ENCODE assay signal across 8 mouse cellular contexts in the genomic region with DNA sequence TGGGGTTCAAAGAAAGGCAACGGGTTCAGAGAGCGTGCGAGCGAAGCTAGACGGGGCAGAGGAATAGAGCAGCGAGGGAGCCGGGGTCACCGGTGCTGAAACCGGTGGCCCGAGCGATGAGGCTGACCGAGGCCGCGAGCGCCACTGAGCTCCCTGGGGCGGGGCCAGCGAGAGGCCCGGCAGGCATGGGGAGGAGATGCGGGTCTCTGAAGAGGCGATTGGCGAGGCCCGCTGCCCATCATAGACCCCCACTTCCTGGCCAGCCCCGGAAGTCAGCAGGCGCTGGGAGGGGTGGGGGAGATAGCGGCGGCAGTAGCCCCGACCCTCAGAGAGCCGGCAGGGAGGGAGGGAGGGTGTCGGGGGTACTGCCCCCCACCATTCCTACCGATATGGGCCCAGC. TPM values are rescaled to one million over a fixed set of nuclear protein-coding genes. Genes with fewer than 3 reads are reported as not detected.
DNase-seq lines count a peak whose midpoint lies in the region; ATAC-seq and TF ChIP-seq lines count a peak whose summit lies in the region.

No protein-coding gene starts in this region.

- H3K79me2 ChIP-seq in CH12.LX (replicated peaks; ENCODE audit: control insufficient read depth, extremely low read depth, insufficient read depth, poor library complexity, severe bottlenecking) = peaks cover 12% of the 10 kb centered on the region

- peaks cover 12 to 39% of the 10 kb centered on the region in 2 experiments for H3K4me1 ChIP-seq in CH12.LX (ENCODE audit: control insufficient read depth in 1 of 2, insufficient read depth in 2 of 2)
- peaks cover 23% of the 10 kb centered on the region for H3K4me1 ChIP-seq in forebrain, embryonic 11.5 days (replicated peaks; ENCODE audit: control insufficient read depth, insufficient read depth, low read length)
- H3K4me1 ChIP-seq in heart, embryonic 16.5 days (ENCODE audit: control insufficient read depth, insufficient read depth, low read length) = peaks cover 47% of the 10 kb centered on the region
- H3K4me1 ChIP-seq in liver, embryonic 15.5 days (replicated peaks) = peaks cover 61% of the 10 kb centered on the region
- peaks cover 23% of the 10 kb centered on the region for H3K4me1 ChIP-seq in neural tube, embryonic 11.5 days (ENCODE audit: control insufficient read depth, insufficient read depth, low read length)
- peaks cover 32% of the 10 kb centered on the region for H3K4me1 ChIP-seq in stomach, embryonic 16.5 days (ENCODE audit: control insufficient read depth, insufficient read depth, low read length)

- TF ChIP-seq RAD21 in CH12.LX (IDR thresholded peaks at IDR 0.05; ENCODE audit: low read depth, low read length) = no peak

- H3K27me3 ChIP-seq in CH12.LX (replicated peaks) = no peaks in the 10 kb centered on the region
- no peaks in the 10 kb centered on the region for H3K27me3 ChIP-seq in forebrain, embryonic 11.5 days (ENCODE audit: control insufficient read depth, insufficient read depth, low read length)
- no peaks in the 10 kb centered on the region for H3K27me3 ChIP-seq in heart, embryonic 16.5 days (ENCODE audit: control insufficient read depth, insufficient read depth, low read length)
- no peaks in the 10 kb centered on the region for H3K27me3 ChIP-seq in liver, embryonic 15.5 days
- H3K27me3 ChIP-seq in neural tube, embryonic 11.5 days (ENCODE audit: control insufficient read depth, insufficient read depth, low read length) = no peaks in the 10 kb centered on the region
- no peaks in the 10 kb centered on the region for H3K27me3 ChIP-seq in stomach, embryonic 16.5 days (ENCODE audit: control insufficient read depth, insufficient read depth, low read length)

- in situ Hi-C loops in CH12.LX (cut with MboI; ENCODE audit: low pct_ligation_motif_present, low pct_unique_long_range_greater_than_20kb, low sequenced_read_pairs) = no loop called here

- peak overlapping the region; percentile 86 for H3K4me2 ChIP-seq in CH12.LX (ENCODE audit: insufficient read depth, low read depth, poor library complexity, severe bottlenecking)
- H3K4me2 ChIP-seq in forebrain, embryonic 11.5 days (ENCODE audit: low read depth, low read length, severe bottlenecking) = peak overlapping the region; percentile 97
- H3K4me2 ChIP-seq in heart, embryonic 16.5 days (ENCODE audit: low read depth, low read length) = peak overlapping the region; percentile 89
- peak overlapping the region; percentile 97 for H3K4me2 ChIP-seq in liver, embryonic 15.5 days
- H3K4me2 ChIP-seq in neural tube, embryonic 11.5 days (ENCODE audit: low read depth) = peak overlapping the region; percentile 98
- peak overlapping the region; percentile 92 for H3K4me2 ChIP-seq in stomach, embryonic 16.5 days (ENCODE audit: low read depth, low read length)

- TF ChIP-seq CTCF in CH12.LX (conservative IDR thresholded peaks at IDR 0.05 in 1 of 2, IDR thresholded peaks at IDR 0.05 in 1 of 2; ENCODE audit: low read depth in 2 of 2, low read length in 2 of 2) = no peak

- dilution Hi-C loops in CH12.LX (cut with MboI; ENCODE audit: extremely low pct_ligation_motif_present, extremely low pct_unique_long_range_greater_than_20kb, low sequenced_read_pairs) = no loop called here

- 0% methylated on average over 26 of the region's 30 CpGs for WGBS in forebrain, embryonic 11.5 days
- 0% methylated on average over 30 of the region's 30 CpGs for WGBS in heart, embryonic 16.5 days
- under 1% methylated on average over 30 of the region's 30 CpGs for WGBS in liver, embryonic 15.5 days (ENCODE audit: insufficient replicate concordance)
- under 1% methylated on average over 30 of the region's 30 CpGs for WGBS in neural tube, embryonic 11.5 days
- WGBS in stomach, embryonic 16.5 days = 1% methylated on average over 30 of the region's 30 CpGs

- ATAC-seq in forebrain, embryonic 11.5 days (replicated peaks; ENCODE audit: low FRiP score) = peak; percentile 60
- ATAC-seq in heart, embryonic 16.5 days (replicated peaks; ENCODE audit: extremely low read depth, insufficient read depth, low FRiP score) = peak; percentile 45
- ATAC-seq in liver, embryonic 15.5 days (ENCODE audit: insufficient read depth) = peak; percentile 10
- ATAC-seq in neural tube, embryonic 11.5 days (ENCODE audit: insufficient read depth, low FRiP score, low TSS enrichment) = peak; percentile 32
- peak; percentile 51 for ATAC-seq in stomach, embryonic 16.5 days (ENCODE audit: insufficient read depth, low FRiP score)

- H3K4me3 ChIP-seq in CH12.LX (replicated peaks in 1 of 3; ENCODE audit: low read depth in 2 of 3, low read length in 2 of 3, poor library complexity in 1 of 3) = peak overlapping the region; percentile 63 to 97 (median 82)
- H3K4me3 ChIP-seq in forebrain, embryonic 11.5 days (ENCODE audit: low read depth, low read length) = peak overlapping the region; percentile 98
- H3K4me3 ChIP-seq in heart, embryonic 16.5 days (ENCODE audit: low read length) = peak overlapping the region; percentile 83
- H3K4me3 ChIP-seq in liver, embryonic 15.5 days (replicated peaks) = peak overlapping the region; percentile 89
- peak overlapping the region; percentile 86 for H3K4me3 ChIP-seq in neural tube, embryonic 11.5 days (ENCODE audit: low read depth, low read length)
- H3K4me3 ChIP-seq in stomach, embryonic 16.5 days (replicated peaks; ENCODE audit: low read length) = peak overlapping the region; percentile 89

- peak; percentile 96 for TF ChIP-seq POLR2A in CH12.LX (IDR thresholded peaks at IDR 0.05; ENCODE audit: low read depth, low read length)

- peak; percentile 93 for DNase-seq in CH12.LX (ENCODE audit: extremely low read depth)
- peak; percentile 86 for DNase-seq in c-Kit-positive CD71-positive TER-119-negative erythroid progenitor cells, embryonic 14.5 days (ENCODE audit: low read depth)
- peak; percentile 97 for DNase-seq in forebrain, embryonic 11.5 days (ENCODE audit: low spot score)
- peak; percentile 98 to 99 for DNase-seq in kidney, postnatal 36 days
- DNase-seq in neural tube, embryonic 11.5 days (ENCODE audit: low spot score) = peak; percentile 96

- peaks cover 16 to 44% of the 10 kb centered on the region in 2 experiments for H3K36me3 ChIP-seq in CH12.LX (replicated peaks in 1 of 2; ENCODE audit: control insufficient read depth in 1 of 2, insufficient read depth in 1 of 2, low read length in 1 of 2)
- peaks cover under 1% of the 10 kb centered on the region; the same call in 1 of the 2 replicates for H3K36me3 ChIP-seq in forebrain, embryonic 11.5 days (ENCODE audit: control insufficient read depth, insufficient read depth, low read length)
- H3K36me3 ChIP-seq in heart, embryonic 16.5 days (ENCODE audit: control insufficient read depth, insufficient read depth) = peaks cover 10% of the 10 kb centered on the region; the same call in 1 of the 2 replicates
- peaks cover 21% of the 10 kb centered on the region for H3K36me3 ChIP-seq in liver, embryonic 15.5 days (replicated peaks)
- peaks cover 3% of the 10 kb centered on the region for H3K36me3 ChIP-seq in neural tube, embryonic 11.5 days (ENCODE audit: control insufficient read depth, insufficient read depth, low read length)
- H3K36me3 ChIP-seq in stomach, embryonic 16.5 days (ENCODE audit: control insufficient read depth, insufficient read depth, low read length) = peaks cover 3% of the 10 kb centered on the region; the same call in 1 of the 2 replicates

- peak overlapping the region; percentile 66 for H3K27ac ChIP-seq in CH12.LX (ENCODE audit: insufficient read depth, low read depth)
- peak overlapping the region; percentile 87 for H3K27ac ChIP-seq in forebrain, embryonic 11.5 days (ENCODE audit: low read depth, low read length)
- H3K27ac ChIP-seq in heart, embryonic 16.5 days (ENCODE audit: low read length) = peak overlapping the region; percentile 96
- peak overlapping the region; percentile 89 for H3K27ac ChIP-seq in liver, embryonic 15.5 days (replicated peaks)
- H3K27ac ChIP-seq in neural tube, embryonic 11.5 days (ENCODE audit: low read depth, low read length) = peak overlapping the region; percentile 91
- peak overlapping the region; percentile 96 for H3K27ac ChIP-seq in stomach, embryonic 16.5 days (ENCODE audit: low read length)

- H3K9me3 ChIP-seq in CH12.LX (replicated peaks; ENCODE audit: low read length) = no peaks in the 10 kb centered on the region
- H3K9me3 ChIP-seq in forebrain, embryonic 11.5 days (ENCODE audit: control insufficient read depth, low read length) = no peaks in the 10 kb centered on the region
- no peaks in the 10 kb centered on the region for H3K9me3 ChIP-seq in heart, embryonic 16.5 days (replicated peaks; ENCODE audit: control insufficient read depth, low read length)
- H3K9me3 ChIP-seq in liver, embryonic 15.5 days (replicated peaks) = no peaks in the 10 kb centered on the region
- no peaks in the 10 kb centered on the region for H3K9me3 ChIP-seq in neural tube, embryonic 11.5 days (ENCODE audit: control insufficient read depth, low read length)
- H3K9me3 ChIP-seq in stomach, embryonic 16.5 days (replicated peaks; ENCODE audit: control insufficient read depth, low read length) = no peaks in the 10 kb centered on the region

- TF ChIP-seq EP300 in CH12.LX (IDR thresholded peaks at IDR 0.05; ENCODE audit: low read length) = no peak

- peak overlapping the region; percentile 97 for H3K9ac ChIP-seq in CH12.LX (ENCODE audit: insufficient read depth, low read depth)
- H3K9ac ChIP-seq in forebrain, embryonic 11.5 days (ENCODE audit: low read length) = peak overlapping the region; percentile 94
- peak overlapping the region; percentile 93 for H3K9ac ChIP-seq in heart, embryonic 16.5 days (ENCODE audit: low read length)
- peak overlapping the region; percentile 94 for H3K9ac ChIP-seq in liver, embryonic 15.5 days
- H3K9ac ChIP-seq in neural tube, embryonic 11.5 days (ENCODE audit: low read length) = peak overlapping the region; percentile 88
- peak overlapping the region; percentile 96 for H3K9ac ChIP-seq in stomach, embryonic 16.5 days (ENCODE audit: low read length)

RNA-seq across cellular contexts. Expression of a gene that starts 1.5 kb away (rescaled TPM):
- total RNA-seq in CH12.LX (2012; rRNA removed) = 39.3 and 47.4 TPM in 2 replicates
- 9.9 and 11.2 TPM in 2 replicates for total RNA-seq in CH12.LX (2014; rRNA removed)
- 37.7 and 44.4 TPM in 2 replicates for polyA plus RNA-seq in CH12.LX (2012; ENCODE audit: insufficient read length, low read depth)
- polyA plus RNA-seq in forebrain, embryonic 11.5 days (2014; fragmentation: Nextera tagmentation; extraction: Ambion mirVana) = 93.4 and 101 TPM in 2 replicates
- polyA plus RNA-seq in heart, embryonic 16.5 days (2015; fragmentation: Nextera tagmentation; extraction: Ambion mirVana) = 47.9 and 53.5 TPM in 2 replicates
- 21.1 and 23.6 TPM in 2 replicates for polyA plus RNA-seq in liver, embryonic 15.5 days (2015; fragmentation: Nextera tagmentation; extraction: Ambion mirVana)
- 83.3 and 91.2 TPM in 2 replicates for polyA plus RNA-seq in neural tube, embryonic 11.5 days (2014; fragmentation: Nextera tagmentation; extraction: Ambion mirVana)
- 42.6 TPM in 2 replicates for polyA plus RNA-seq in stomach, embryonic 16.5 days (2015; fragmentation: Nextera tagmentation; extraction: Ambion mirVana)

RNA-seq across cellular contexts. Expression of a gene that starts 2.1 kb away (rescaled TPM):
- total RNA-seq in CH12.LX (2012; rRNA removed) (16.5 and 20.6 TPM in 2 replicates), CH12.LX (2014; rRNA removed) (6.5 and 8.4 TPM in 2 replicates)
- 35.1 and 48.9 TPM in 2 replicates for polyA plus RNA-seq in CH12.LX (2012; ENCODE audit: insufficient read length, low read depth)
- 158 and 169 TPM in 2 replicates for polyA plus RNA-seq in forebrain, embryonic 11.5 days (2014; fragmentation: Nextera tagmentation; extraction: Ambion mirVana)
- 113 and 114 TPM in 2 replicates for polyA plus RNA-seq in heart, embryonic 16.5 days (2015; fragmentation: Nextera tagmentation; extraction: Ambion mirVana)
- polyA plus RNA-seq in liver, embryonic 15.5 days (2015; fragmentation: Nextera tagmentation; extraction: Ambion mirVana) = 88.4 and 106 TPM in 2 replicates
- 177 and 187 TPM in 2 replicates for polyA plus RNA-seq in neural tube, embryonic 11.5 days (2014; fragmentation: Nextera tagmentation; extraction: Ambion mirVana)
- 129 and 141 TPM in 2 replicates for polyA plus RNA-seq in stomach, embryonic 16.5 days (2015; fragmentation: Nextera tagmentation; extraction: Ambion mirVana)

RNA-seq across cellular contexts. Expression of a gene that starts 7.9 kb away (rescaled TPM):
- 0.76 and 0.81 TPM in 2 replicates for total RNA-seq in CH12.LX (2012; rRNA removed)
- 0.55 and 0.92 TPM in 2 replicates for total RNA-seq in CH12.LX (2014; rRNA removed)
- polyA plus RNA-seq in CH12.LX (2012; ENCODE audit: insufficient read length, low read depth) = 3.5 and 4.1 TPM in 2 replicates
- polyA plus RNA-seq in forebrain, embryonic 11.5 days (2014; fragmentation: Nextera tagmentation; extraction: Ambion mirVana) = 2.4 and 4.0 TPM in 2 replicates
- polyA plus RNA-seq in heart, embryonic 16.5 days (2015; fragmentation: Nextera tagmentation; extraction: Ambion mirVana) = 4.7 and 34.7 TPM in 2 replicates
- polyA plus RNA-seq in liver, embryonic 15.5 days (2015; fragmentation: Nextera tagmentation; extraction: Ambion mirVana) = 0.70 and 0.88 TPM in 2 replicates
- 2.3 and 2.4 TPM in 2 replicates for polyA plus RNA-seq in neural tube, embryonic 11.5 days (2014; fragmentation: Nextera tagmentation; extraction: Ambion mirVana)
- 2.7 and 3.0 TPM in 2 replicates for polyA plus RNA-seq in stomach, embryonic 16.5 days (2015; fragmentation: Nextera tagmentation; extraction: Ambion mirVana)

RNA-seq across cellular contexts. Expression of a gene that starts 10.2 kb away (rescaled TPM):
- total RNA-seq in CH12.LX (2012; rRNA removed) (0.13 TPM in 1 of 2 replicates, not detected in the other), CH12.LX (2014; rRNA removed) (not detected in 2 replicates)
- not detected in 2 replicates for polyA plus RNA-seq in CH12.LX (2012; ENCODE audit: insufficient read length, low read depth)
- polyA plus RNA-seq in forebrain, embryonic 11.5 days (2014; fragmentation: Nextera tagmentation; extraction: Ambion mirVana) = 1.6 and 2.3 TPM in 2 replicates
- polyA plus RNA-seq in heart, embryonic 16.5 days (2015; fragmentation: Nextera tagmentation; extraction: Ambion mirVana) = 1.8 and 2.0 TPM in 2 replicates
- polyA plus RNA-seq in liver, embryonic 15.5 days (2015; fragmentation: Nextera tagmentation; extraction: Ambion mirVana) = 0.20 and 0.33 TPM in 2 replicates
- polyA plus RNA-seq in neural tube, embryonic 11.5 days (2014; fragmentation: Nextera tagmentation; extraction: Ambion mirVana) = 10.2 and 12.1 TPM in 2 replicates
- 3.5 and 4.8 TPM in 2 replicates for polyA plus RNA-seq in stomach, embryonic 16.5 days (2015; fragmentation: Nextera tagmentation; extraction: Ambion mirVana)

RNA-seq across cellular contexts. Expression of a gene that starts 14.5 kb away (rescaled TPM):
- 34.8 and 41.0 TPM in 2 replicates for total RNA-seq in CH12.LX (2012; rRNA removed)
- total RNA-seq in CH12.LX (2014; rRNA removed) = 30.0 and 31.9 TPM in 2 replicates
- polyA plus RNA-seq in CH12.LX (2012; ENCODE audit: insufficient read length, low read depth) = 41.7 and 50.5 TPM in 2 replicates
- polyA plus RNA-seq in forebrain, embryonic 11.5 days (2014; fragmentation: Nextera tagmentation; extraction: Ambion mirVana) = 17.8 and 17.9 TPM in 2 replicates
- polyA plus RNA-seq in heart, embryonic 16.5 days (2015; fragmentation: Nextera tagmentation; extraction: Ambion mirVana) = 4.8 and 5.4 TPM in 2 replicates
- 2.4 and 2.8 TPM in 2 replicates for polyA plus RNA-seq in liver, embryonic 15.5 days (2015; fragmentation: Nextera tagmentation; extraction: Ambion mirVana)
- 17.0 and 17.3 TPM in 2 replicates for polyA plus RNA-seq in neural tube, embryonic 11.5 days (2014; fragmentation: Nextera tagmentation; extraction: Ambion mirVana)
- polyA plus RNA-seq in stomach, embryonic 16.5 days (2015; fragmentation: Nextera tagmentation; extraction: Ambion mirVana) = 6.8 and 8.4 TPM in 2 replicates

Comparison
In these comparisons a context has a peak if more than half of its experiments do, and no peak if none do; other contexts are left out.
1. Peak in every context shown above with its lines: DNase-seq, ATAC-seq, H3K4me3 ChIP-seq and H3K27ac ChIP-seq.
2. ATAC-seq: peak in every context shown above with its lines; median percentile 60 in forebrain, embryonic 11.5 days; 51 in stomach, embryonic 16.5 days; 45 in heart, embryonic 16.5 days; 32 in neural tube, embryonic 11.5 days; 10 in liver, embryonic 15.5 days.